Mouse (Mus musculus) midbrain, embryonic 16.5 days (tissue): ENCODE data around the gene Ppp2r5c. TPM values are rescaled to one million over a fixed set of nuclear protein-coding genes. Genes with fewer than 3 reads are reported as not detected.
A peak's percentile ranks its signal among the peaks of the same experiment; 100 is the strongest.

Source experiments
- ATAC-seq: fragments of 200-750 bp; cut with Nextera tagmentation; 2 replicates; pipeline ENCODE4 v1.8.0; 2017; ENCODE audit warnings: moderate TSS enrichment
- H3K27ac ChIP-seq: fragments of 300-500 bp; sonication (generic); 2 replicates; pipeline ENCODE4 v1.5.1; 2014; ENCODE audit warnings: mild to moderate bottlenecking, low read length, mixed read lengths
- H3K27me3 ChIP-seq: fragments of 300-500 bp; sonication (generic); 2 replicates; pipeline ENCODE4 v1.6.1; 2014; ENCODE audit warnings: low read depth, low read length, mixed read lengths; ENCODE audit not compliant: control insufficient read depth, insufficient read depth
- H3K36me3 ChIP-seq: fragments of 300-500 bp; sonication (generic); 2 replicates; pipeline ENCODE4 v1.6.1; 2014; ENCODE audit warnings: mild to moderate bottlenecking, low read length, moderate library complexity, mixed read lengths; ENCODE audit not compliant: control insufficient read depth, insufficient read depth
- H3K4me1 ChIP-seq: fragments of 300-500 bp; sonication (generic); 2 replicates; pipeline ENCODE4 v1.6.1; 2014; ENCODE audit warnings: mild to moderate bottlenecking, low read length, mixed read lengths; ENCODE audit not compliant: control insufficient read depth, insufficient read depth
- H3K4me2 ChIP-seq: fragments of 300-500 bp; sonication (generic); 2 replicates; pipeline ENCODE4 v1.6.1; 2014; ENCODE audit warnings: mild to moderate bottlenecking, low read length, mixed read lengths
- H3K4me3 ChIP-seq: fragments of 300-500 bp; sonication (generic); 2 replicates; pipeline ENCODE4 v1.5.1; 2014; ENCODE audit warnings: low read depth, mild to moderate bottlenecking, low read length, moderate library complexity, mixed read lengths
- H3K9ac ChIP-seq: fragments of 300-500 bp; sonication (generic); 2 replicates; pipeline ENCODE4 v1.6.1; 2014; ENCODE audit warnings: low read depth, low read length, mixed read lengths
- H3K9me3 ChIP-seq: fragments of 300-500 bp; sonication (generic); replicated peaks from 2 replicates; pipeline ENCODE4 v1.6.1; 2014; ENCODE audit warnings: mild to moderate bottlenecking, low read length, mixed read lengths; ENCODE audit not compliant: control insufficient read depth, poor library complexity, severe bottlenecking
- WGBS: fragments of 180-500 bp; shearing (Covaris S2); extraction: QIAGEN DNeasy Blood & Tissue Kit; methylation state at CpG from one replicate; pipeline ENCODE4 v1.1.7; 2014; 5-methylcytosine and 5-hydroxymethylcytosine counted together
- polyA plus RNA-seq: library from polyadenylated mRNA; unstranded; fragments of >200 nt; fragmentation: Nextera tagmentation; extraction: Ambion mirVana; gene quantifications from 2 replicates; pipeline ENCODE4 v1.2.1, GENCODE M21; 2015

Ppp2r5c gene
- polyA plus RNA-seq, 1 experiment from 2014 or later, result 144 TPM

DNA sequence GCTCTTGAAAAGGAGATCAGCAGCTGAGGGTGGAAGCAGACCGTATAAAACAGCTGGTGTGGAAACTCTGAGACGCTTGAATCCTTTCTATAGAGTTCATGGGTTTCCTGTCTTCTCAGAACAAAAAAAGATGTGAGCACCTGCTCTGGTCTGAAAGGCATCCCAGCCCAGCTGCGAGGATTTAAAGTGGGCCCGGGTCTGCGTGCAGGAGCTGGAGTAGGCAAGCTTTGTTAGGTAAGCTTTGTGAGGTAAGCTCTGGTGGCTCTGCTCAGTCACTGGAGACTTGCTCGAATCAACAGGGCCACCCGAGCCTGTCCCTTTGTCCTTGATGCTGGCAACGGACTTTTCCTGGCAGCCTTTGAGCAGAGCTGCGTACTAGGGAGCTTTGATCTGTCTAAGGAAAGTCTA, 31.7 kb downstream of the Ppp2r5c start:
- ATAC-seq, result no peak
- H3K9me3 ChIP-seq, result no peaks in the 10 kb centered on the region
- H3K4me3 ChIP-seq, result no peak overlapping the region
- no peak overlapping the region for H3K27ac ChIP-seq
- H3K4me1 ChIP-seq, result no peaks in the 10 kb centered on the region
- 69% methylated on average over 9 of the region's 9 CpGs for WGBS
- no peak overlapping the region for H3K4me2 ChIP-seq
- no peak overlapping the region for H3K9ac ChIP-seq
- no peaks in the 10 kb centered on the region for H3K36me3 ChIP-seq
- no peaks in the 10 kb centered on the region for H3K27me3 ChIP-seq

DNA sequence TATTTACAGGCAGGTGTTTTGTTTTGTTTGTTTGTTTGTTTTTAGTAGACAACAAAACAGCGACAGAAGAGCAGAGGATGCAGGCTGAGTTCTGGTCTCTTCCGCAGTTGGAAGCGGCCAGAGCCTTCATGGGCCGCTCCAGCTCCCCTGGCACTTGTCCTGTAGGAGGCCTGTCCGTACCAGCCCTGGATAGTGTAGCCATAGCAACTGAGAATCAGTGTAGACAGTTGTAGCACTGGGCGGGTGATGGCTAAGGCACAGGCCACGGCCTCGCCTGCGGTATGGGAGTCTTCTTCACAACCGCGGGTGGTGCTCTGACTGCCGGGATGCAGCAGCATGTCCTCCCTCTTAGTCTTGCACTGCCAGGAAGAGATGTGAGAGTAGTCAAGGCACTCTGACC, 32.3 kb downstream of the Ppp2r5c start:
- ATAC-seq, result no peak
- no peaks in the 10 kb centered on the region for H3K9me3 ChIP-seq
- H3K9ac ChIP-seq, result no peak overlapping the region
- no peak overlapping the region for H3K4me3 ChIP-seq
- peaks cover 3% of the 10 kb centered on the region; the same call in 1 of the 2 replicates for H3K4me1 ChIP-seq
- no peak overlapping the region for H3K4me2 ChIP-seq
- no peak overlapping the region for H3K27ac ChIP-seq
- H3K36me3 ChIP-seq, result no peaks in the 10 kb centered on the region
- 84% methylated on average over 12 of the region's 12 CpGs for WGBS
- no peaks in the 10 kb centered on the region for H3K27me3 ChIP-seq

DNA sequence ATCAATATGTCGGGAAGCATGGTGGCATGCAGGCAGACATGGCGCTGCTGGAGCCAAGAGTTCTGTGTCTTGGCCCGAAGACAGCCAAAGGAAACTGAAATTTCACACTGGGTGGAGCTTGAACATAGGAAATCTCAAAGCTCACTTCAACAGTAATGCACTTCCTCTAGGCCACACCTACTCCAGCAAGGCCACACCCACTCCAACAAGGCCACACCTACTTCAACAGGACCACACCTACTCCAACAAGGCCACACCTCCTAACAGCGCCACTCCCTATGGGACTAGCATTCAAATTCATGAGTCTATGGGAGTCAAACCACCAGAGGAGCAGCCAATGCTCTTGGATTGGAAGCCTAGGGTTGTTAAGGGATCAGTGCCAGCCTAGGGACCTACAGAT, 33.8 kb downstream of the Ppp2r5c start:
- H3K4me2 ChIP-seq, result no peak overlapping the region
- no peaks in the 10 kb centered on the region for H3K36me3 ChIP-seq
- WGBS, result 84% methylated on average over 4 of the region's 4 CpGs
- no peak overlapping the region for H3K4me3 ChIP-seq
- ATAC-seq, result no peak
- H3K27ac ChIP-seq, result no peak overlapping the region
- H3K4me1 ChIP-seq, result peaks cover 11% of the 10 kb centered on the region
- H3K9me3 ChIP-seq, result no peaks in the 10 kb centered on the region
- H3K9ac ChIP-seq, result no peak overlapping the region
- no peaks in the 10 kb centered on the region for H3K27me3 ChIP-seq

DNA sequence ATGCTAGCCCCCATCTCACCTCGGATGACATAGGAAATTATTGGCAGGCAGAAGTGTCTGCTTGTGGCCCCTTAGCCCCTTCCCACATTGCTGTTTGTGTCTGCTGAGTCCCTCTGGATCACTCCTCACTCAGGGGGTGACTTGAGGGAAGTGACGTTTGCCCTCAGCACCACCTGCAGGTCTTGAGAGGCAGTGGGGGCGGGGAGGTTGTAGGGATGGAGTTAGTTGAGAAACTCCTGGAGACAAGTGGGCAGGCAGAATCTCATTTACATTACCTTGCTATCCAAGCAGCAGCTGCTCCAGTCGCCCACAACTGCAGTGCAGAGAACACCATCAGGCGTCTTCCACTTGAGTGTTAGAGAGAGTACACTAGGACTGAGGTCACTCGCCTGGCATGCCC, 36.8 kb downstream of the Ppp2r5c start:
- H3K27ac ChIP-seq, result no peak overlapping the region
- H3K4me1 ChIP-seq, result peaks cover 35% of the 10 kb centered on the region
- no peaks in the 10 kb centered on the region for H3K27me3 ChIP-seq
- H3K9me3 ChIP-seq, result no peaks in the 10 kb centered on the region
- no peak overlapping the region for H3K4me2 ChIP-seq
- no peak for ATAC-seq
- no peaks in the 10 kb centered on the region for H3K36me3 ChIP-seq
- no peak overlapping the region for H3K4me3 ChIP-seq
- H3K9ac ChIP-seq, result no peak overlapping the region
- 30% methylated on average over 6 of the region's 6 CpGs for WGBS

- no peaks in the 10 kb centered on the region for H3K36me3 ChIP-seq
- peak overlapping the region; percentile 96 for H3K4me2 ChIP-seq
- no peaks in the 10 kb centered on the region for H3K9me3 ChIP-seq
- H3K4me1 ChIP-seq, result peaks cover 37% of the 10 kb centered on the region
- H3K27ac ChIP-seq, result peak overlapping the region; percentile 97
- peak; percentile 50 for ATAC-seq
- H3K4me3 ChIP-seq, result peak overlapping the region; percentile 76
- WGBS, result 2% methylated on average over 17 of the region's 17 CpGs
- no peaks in the 10 kb centered on the region for H3K27me3 ChIP-seq
- peak overlapping the region; percentile 82 for H3K9ac ChIP-seq
Observed at GRCm38 (mm10) chr12:110484824-110485584, 38.1 kb downstream of the Ppp2r5c start.

- Histone ChIP-seq H3K4me1 (peaks cover 37% of the 10 kb centered on the region), H3K9ac (peak overlapping the region; percentile 82), H3K4me2 (peak overlapping the region; percentile 96), H3K27ac (peak overlapping the region; percentile 97), H3K4me3 (peak overlapping the region; percentile 76), H3K27me3 (no peaks in the 10 kb centered on the region), H3K36me3 (no peaks in the 10 kb centered on the region), H3K9me3 (no peaks in the 10 kb centered on the region)
- peak; percentile 85 for ATAC-seq
- WGBS, result 0% methylated on average over 27 of the region's 27 CpGs
Observed at GRCm38 (mm10) chr12:110485585-110486331, 38.8 kb downstream of the Ppp2r5c start.

DNA sequence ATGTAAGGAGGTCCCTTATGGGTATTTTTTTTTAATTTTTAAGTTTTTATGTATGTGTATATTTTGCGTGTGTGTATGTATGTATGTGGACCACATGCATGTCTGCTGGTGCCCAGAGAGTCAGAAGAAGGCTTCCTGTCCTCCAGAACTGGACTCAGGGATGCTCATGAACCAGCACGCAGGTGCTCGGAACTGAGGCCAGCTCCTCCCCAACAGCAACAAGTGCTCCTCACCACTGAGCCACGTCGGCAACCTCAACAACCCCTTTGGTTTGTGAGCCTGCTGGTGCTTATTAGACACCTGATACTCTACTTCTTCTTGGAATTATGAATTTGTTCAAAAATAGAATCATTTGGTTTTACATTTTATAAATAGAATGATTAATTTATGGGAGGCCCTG, 39.9 kb downstream of the Ppp2r5c start:
- Histone ChIP-seq H3K36me3 (no peaks in the 10 kb centered on the region), H3K9me3 (no peaks in the 10 kb centered on the region), H3K4me3 (peak overlapping the region; percentile 76), H3K9ac (peak overlapping the region; percentile 81), H3K27ac (no peak overlapping the region), H3K4me2 (peak overlapping the region; percentile 96), H3K27me3 (no peaks in the 10 kb centered on the region), H3K4me1 (peaks cover 37% of the 10 kb centered on the region)
- no peak for ATAC-seq
- WGBS, result 88% methylated on average over 5 of the region's 5 CpGs

- Histone ChIP-seq H3K27me3 (no peaks in the 10 kb centered on the region), H3K9ac (no peak overlapping the region), H3K4me3 (no peak overlapping the region), H3K9me3 (no peaks in the 10 kb centered on the region), H3K4me1 (peaks cover 37% of the 10 kb centered on the region), H3K4me2 (no peak overlapping the region; the same call in 1 of the 2 replicates), H3K36me3 (no peaks in the 10 kb centered on the region), H3K27ac (no peak overlapping the region)
- ATAC-seq, result no peak
- 84% methylated on average over 9 of the region's 9 CpGs for WGBS
Observed at GRCm38 (mm10) chr12:110488031-110488430, 41.1 kb downstream of the Ppp2r5c start.
